Mouse (Mus musculus) heart, embryonic 13.5 days (tissue): ENCODE results near the gene Pam16. TPM values are rescaled to one million over a fixed set of nuclear protein-coding genes. Genes with fewer than 3 reads are reported as not detected.

Source experiments
- ATAC-seq: fragments of 200-750 bp; cut with Nextera tagmentation; 2 replicates; pipeline ENCODE4 v1.8.0; 2017; ENCODE audit warnings: moderate TSS enrichment; ENCODE audit not compliant: insufficient number of reproducible peaks, low FRiP score, low TSS enrichment; ENCODE audit errors: extremely low read depth
- H3K27ac ChIP-seq: fragments of 300-500 bp; sonication (generic); replicated peaks from 2 replicates; pipeline ENCODE4 v1.5.1; 2015; ENCODE audit warnings: moderate library complexity, mild to moderate bottlenecking, inconsistent platforms
- H3K27me3 ChIP-seq: fragments of 300-500 bp; sonication (generic); replicated peaks from 2 replicates; pipeline ENCODE4 v1.6.1; 2015; ENCODE audit warnings: mild to moderate bottlenecking, inconsistent platforms
- H3K36me3 ChIP-seq: fragments of 300-500 bp; sonication (generic); 2 replicates; pipeline ENCODE4 v1.6.1; 2015; ENCODE audit warnings: mild to moderate bottlenecking, inconsistent platforms
- H3K4me1 ChIP-seq: fragments of 300-500 bp; sonication (generic); 2 replicates; pipeline ENCODE4 v1.6.1; 2015; ENCODE audit warnings: inconsistent platforms
- H3K4me2 ChIP-seq: fragments of 300-500 bp; sonication (generic); 2 replicates; pipeline ENCODE4 v1.6.1; 2015; ENCODE audit warnings: inconsistent platforms, mild to moderate bottlenecking, moderate library complexity
- H3K4me3 ChIP-seq: fragments of 300-500 bp; sonication (generic); 2 replicates; pipeline ENCODE4 v1.5.1; 2015; ENCODE audit warnings: moderate library complexity, mild to moderate bottlenecking, inconsistent platforms
- H3K9ac ChIP-seq: fragments of 300-500 bp; sonication (generic); 2 replicates; pipeline ENCODE4 v1.6.1; 2015; ENCODE audit warnings: inconsistent platforms, mild to moderate bottlenecking, moderate library complexity
- H3K9me3 ChIP-seq: fragments of 300-500 bp; sonication (generic); 2 replicates; pipeline ENCODE4 v1.6.1; 2016; ENCODE audit warnings: inconsistent platforms
- WGBS: fragments of 180-500 bp; shearing (Covaris S2); methylation state at CpG from one replicate; pipeline ENCODE4 v1.1.7; 2015; ENCODE audit warnings: mixed read lengths; 5-methylcytosine and 5-hydroxymethylcytosine counted together
- polyA plus RNA-seq: library from polyadenylated mRNA; unstranded; fragments of >200 nt; fragmentation: Nextera tagmentation; extraction: Ambion mirVana; gene quantifications from 2 replicates; pipeline ENCODE4 v1.2.1, GENCODE M21; 2015

Pam16 gene
- polyA plus RNA-seq, 1 experiment from 2014 or later, result 136 TPM

- Histone ChIP-seq H3K9ac (0 out of 2 replicates have a peak overlapping the region, but pooled peaks have one; percentile 13), H3K4me1 (peaks cover 49% of the 10 kb centered on the region), H3K9me3 (no peaks in the 10 kb centered on the region), H3K4me3 (no peak overlapping the region), H3K27me3 (no peaks in the 10 kb centered on the region), H3K4me2 (no peak overlapping the region), H3K27ac (no peak overlapping the region; the same call in 1 of the 2 replicates), H3K36me3 (peaks cover 51% of the 10 kb centered on the region)
- WGBS, result 78% methylated on average over 19 of the region's 19 CpGs
- ATAC-seq, result no peak
Observed at GRCm38 (mm10) chr16:4608532-4609059, 16.2 kb downstream of the Pam16 start.

GRCm38 (mm10) chr16:4607818-4608531 is 16.8 kb downstream of the Pam16 start:
- H3K36me3 ChIP-seq, result peaks cover 45% of the 10 kb centered on the region
- H3K4me3 ChIP-seq, result no peak overlapping the region
- peak overlapping the region; percentile 89 for H3K27ac ChIP-seq
- peak overlapping the region; percentile 68 for H3K9ac ChIP-seq
- no peak for ATAC-seq
- H3K27me3 ChIP-seq, result no peaks in the 10 kb centered on the region
- peaks cover 56% of the 10 kb centered on the region for H3K4me1 ChIP-seq
- peak overlapping the region; percentile 29; the same call in 1 of the 2 replicates for H3K4me2 ChIP-seq
- H3K9me3 ChIP-seq, result no peaks in the 10 kb centered on the region
- 46% methylated on average over 9 of the region's 9 CpGs for WGBS

DNA sequence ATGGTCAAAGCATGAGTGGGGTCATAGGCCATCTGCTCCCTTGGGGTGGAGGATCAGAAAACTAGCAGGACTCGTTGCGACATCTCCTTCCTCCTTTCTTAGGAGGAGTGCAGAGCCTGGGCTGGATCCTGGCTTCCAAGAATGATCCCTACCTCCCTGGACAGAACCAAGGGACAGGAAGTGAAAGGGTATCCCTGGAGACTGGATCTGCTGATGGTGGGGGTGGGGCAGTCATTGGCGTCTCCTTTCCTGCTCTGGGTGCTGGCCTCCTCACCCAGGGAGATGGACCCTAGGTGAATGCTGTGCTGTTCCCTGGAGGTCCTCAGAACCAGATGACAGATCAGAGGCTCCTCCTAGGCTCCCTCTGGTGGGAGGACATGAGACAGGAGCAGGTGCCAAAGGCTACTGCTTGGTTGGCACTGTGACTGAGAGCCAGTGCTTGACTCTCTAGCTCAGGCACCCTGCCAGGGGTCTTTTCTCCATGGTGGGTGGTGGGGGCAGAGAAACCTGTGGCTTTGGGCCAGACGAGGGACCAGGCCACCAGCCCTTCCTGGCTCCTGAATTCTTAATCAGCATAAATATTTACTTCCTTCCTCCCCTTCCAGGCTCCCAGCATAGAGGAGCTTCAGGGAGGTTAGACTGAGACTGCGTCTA is 18.2 kb downstream of the Pam16 start:
- no peak for ATAC-seq

GRCm38 (mm10) chr16:4605514-4606131 is 19.2 kb downstream of the Pam16 start:
- no peaks in the 10 kb centered on the region for H3K9me3 ChIP-seq
- H3K27me3 ChIP-seq, result no peaks in the 10 kb centered on the region
- H3K4me3 ChIP-seq, result no peak overlapping the region
- H3K4me2 ChIP-seq, result no peak overlapping the region
- ATAC-seq, result no peak
- 69% methylated on average over 13 of the region's 13 CpGs for WGBS
- H3K36me3 ChIP-seq, result peaks cover 21% of the 10 kb centered on the region
- peaks cover 79% of the 10 kb centered on the region for H3K4me1 ChIP-seq
- peak overlapping the region; percentile 68 for H3K9ac ChIP-seq
- H3K27ac ChIP-seq, result peak overlapping the region; percentile 89

More for the DNA sequence above, 18.2 kb downstream of the Pam16 start:
- Histone ChIP-seq H3K36me3 (peaks cover 31% of the 10 kb centered on the region), H3K4me2 (peak overlapping the region; percentile 29), H3K9ac (peak overlapping the region; percentile 68), H3K4me3 (no peak overlapping the region), H3K27ac (peak overlapping the region; percentile 89), H3K9me3 (no peaks in the 10 kb centered on the region), H3K27me3 (no peaks in the 10 kb centered on the region), H3K4me1 (peaks cover 70% of the 10 kb centered on the region)
- WGBS, result 15% methylated on average over 5 of the region's 5 CpGs

DNA sequence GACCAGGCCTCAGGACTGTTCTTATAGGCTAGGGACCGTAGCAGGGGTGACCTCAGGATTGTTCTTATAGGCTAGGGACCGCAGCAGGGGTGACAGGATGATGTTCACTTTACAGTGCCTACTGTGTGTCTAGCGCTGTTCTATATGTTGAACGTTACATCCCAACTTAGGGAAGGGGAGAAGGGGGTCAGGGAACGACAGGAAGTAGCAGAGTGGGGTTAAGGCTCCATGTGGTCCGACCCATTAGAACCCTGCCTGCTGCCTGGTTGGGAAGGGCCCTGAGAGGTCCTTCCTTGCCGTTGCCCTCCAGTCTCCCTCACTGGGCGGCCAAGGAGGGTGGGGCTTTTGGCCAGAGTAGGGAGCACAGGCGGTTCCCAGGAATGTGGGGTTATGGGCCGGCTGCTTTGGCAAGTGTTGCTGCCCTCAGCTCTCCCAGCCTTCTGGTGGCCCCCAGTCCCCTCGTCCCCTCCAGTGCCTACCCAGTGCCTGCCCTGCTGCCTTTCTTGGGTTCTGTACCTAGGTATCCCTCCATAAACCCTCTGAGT is 20.4 kb downstream of the Pam16 start:
- Histone ChIP-seq H3K4me1 (peaks cover 92% of the 10 kb centered on the region), H3K9ac (peak overlapping the region; percentile 68), H3K27me3 (no peaks in the 10 kb centered on the region), H3K9me3 (no peaks in the 10 kb centered on the region), H3K4me3 (no peak overlapping the region), H3K27ac (peak overlapping the region; percentile 89), H3K36me3 (peaks cover 10% of the 10 kb centered on the region), H3K4me2 (no peak overlapping the region)
- 57% methylated on average over 11 of the region's 11 CpGs for WGBS
- ATAC-seq, result no peak

DNA sequence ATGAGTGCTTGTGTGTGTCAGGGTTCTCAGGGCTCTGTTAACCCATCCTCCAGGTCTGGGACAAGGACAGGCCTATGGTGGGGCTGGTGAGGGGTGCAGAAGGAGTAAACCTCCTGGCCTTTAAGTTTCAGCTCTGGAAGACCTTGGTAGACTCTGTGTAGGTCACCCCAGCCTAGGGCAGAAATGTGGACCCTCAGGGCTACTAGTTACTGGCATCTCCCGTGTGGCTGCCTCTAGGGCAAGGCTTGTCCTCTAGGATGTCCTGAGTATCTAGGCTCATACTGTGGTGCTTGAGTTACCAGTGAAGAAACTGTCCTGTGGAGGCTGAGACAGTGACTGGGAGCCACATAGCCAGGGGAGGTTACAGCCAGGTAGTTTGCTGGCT is 21.3 kb downstream of the Pam16 start:
- no peak for ATAC-seq

GRCm38 (mm10) chr16:4602766-4603452 is 21.9 kb downstream of the Pam16 start:
- H3K4me2 ChIP-seq, result peak overlapping the region; percentile 49
- ATAC-seq, result no peak
- 17% methylated on average over 7 of the region's 7 CpGs for WGBS

More for the DNA sequence above, 21.3 kb downstream of the Pam16 start:
- Histone ChIP-seq H3K4me3 (no peak overlapping the region), H3K36me3 (peaks cover 2% of the 10 kb centered on the region; the same call in 1 of the 2 replicates), H3K4me1 (peaks cover 100% of the 10 kb centered on the region), H3K27me3 (no peaks in the 10 kb centered on the region), H3K9ac (peak overlapping the region; percentile 68), H3K4me2 (peak overlapping the region; percentile 49), H3K27ac (peak overlapping the region; percentile 89), H3K9me3 (no peaks in the 10 kb centered on the region)
- 44% methylated on average over 1 of the region's 1 CpGs for WGBS

DNA sequence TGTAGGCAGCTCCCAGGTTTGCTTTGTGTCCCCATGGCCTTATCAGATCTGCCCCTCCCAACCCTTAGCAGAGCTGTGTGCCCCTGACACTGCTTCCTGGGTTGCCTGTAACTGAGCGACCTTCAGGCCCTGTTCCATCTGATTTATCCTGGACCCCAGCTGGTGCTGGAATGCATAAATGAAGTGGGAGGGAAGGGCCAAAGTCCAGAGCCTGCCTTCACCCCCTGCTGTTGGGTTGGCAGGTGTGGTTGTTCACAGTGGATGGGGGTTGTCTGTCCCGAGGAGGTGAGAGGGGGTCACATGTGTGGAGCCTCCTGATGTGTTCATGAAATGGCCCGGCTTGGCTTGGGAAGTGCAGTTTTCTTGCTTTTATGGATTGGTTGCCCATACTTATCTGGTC is 22.6 kb downstream of the Pam16 start:
- Histone ChIP-seq H3K9ac (peak overlapping the region; percentile 68), H3K9me3 (no peaks in the 10 kb centered on the region), H3K27me3 (no peaks in the 10 kb centered on the region), H3K4me3 (no peak overlapping the region), H3K4me1 (peaks cover 100% of the 10 kb centered on the region), H3K4me2 (peak overlapping the region; percentile 49), H3K36me3 (no peaks in the 10 kb centered on the region), H3K27ac (peak overlapping the region; percentile 89)
- 15% methylated on average over 3 of the region's 3 CpGs for WGBS
- ATAC-seq, result no peak

More at GRCm38 (mm10) chr16:4602766-4603452, 21.9 kb downstream of the Pam16 start:
- Histone ChIP-seq H3K27ac (peak overlapping the region; percentile 89), H3K4me3 (no peak overlapping the region), H3K27me3 (no peaks in the 10 kb centered on the region), H3K36me3 (no peaks in the 10 kb centered on the region), H3K9ac (peak overlapping the region; percentile 68), H3K4me1 (peaks cover 100% of the 10 kb centered on the region), H3K9me3 (no peaks in the 10 kb centered on the region)

DNA sequence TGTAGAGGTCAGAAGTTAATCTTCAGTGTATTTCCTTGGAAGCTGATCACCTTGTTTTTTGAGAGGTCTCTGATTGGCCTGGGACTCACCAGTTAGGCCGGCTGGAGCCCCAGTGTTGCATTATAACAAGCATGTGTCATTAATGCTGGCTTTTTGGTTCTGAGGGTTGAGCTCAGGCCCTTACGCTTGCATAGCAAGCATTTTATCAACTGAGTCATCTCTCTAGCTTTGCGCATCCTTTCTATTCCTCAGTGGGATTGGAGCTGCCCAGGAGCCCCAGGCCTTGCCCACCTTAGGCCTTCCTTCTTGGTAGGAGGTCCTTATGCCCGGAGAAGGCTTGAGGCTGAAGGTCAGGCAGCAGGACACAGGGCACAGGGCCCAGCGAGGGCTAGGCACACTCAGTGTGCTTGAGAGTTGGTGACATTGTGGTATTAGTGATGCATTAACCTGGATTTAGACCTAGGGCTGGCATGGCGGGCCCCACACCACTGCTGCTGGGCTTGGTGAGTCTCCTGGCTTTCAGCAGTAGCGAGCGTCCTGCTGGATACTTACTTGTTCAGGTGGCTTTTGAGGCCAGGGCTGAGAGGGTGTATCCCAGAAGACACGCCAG is 24.0 kb downstream of the Pam16 start:
- Histone ChIP-seq H3K9me3 (no peaks in the 10 kb centered on the region), H3K36me3 (no peaks in the 10 kb centered on the region), H3K27me3 (no peaks in the 10 kb centered on the region), H3K4me3 (no peak overlapping the region), H3K27ac (peak overlapping the region; percentile 89), H3K9ac (peak overlapping the region; percentile 8; the same call in 1 of the 2 replicates), H3K4me2 (no peak overlapping the region), H3K4me1 (peaks cover 100% of the 10 kb centered on the region)
- ATAC-seq, result no peak
- 56% methylated on average over 9 of the region's 9 CpGs for WGBS

DNA sequence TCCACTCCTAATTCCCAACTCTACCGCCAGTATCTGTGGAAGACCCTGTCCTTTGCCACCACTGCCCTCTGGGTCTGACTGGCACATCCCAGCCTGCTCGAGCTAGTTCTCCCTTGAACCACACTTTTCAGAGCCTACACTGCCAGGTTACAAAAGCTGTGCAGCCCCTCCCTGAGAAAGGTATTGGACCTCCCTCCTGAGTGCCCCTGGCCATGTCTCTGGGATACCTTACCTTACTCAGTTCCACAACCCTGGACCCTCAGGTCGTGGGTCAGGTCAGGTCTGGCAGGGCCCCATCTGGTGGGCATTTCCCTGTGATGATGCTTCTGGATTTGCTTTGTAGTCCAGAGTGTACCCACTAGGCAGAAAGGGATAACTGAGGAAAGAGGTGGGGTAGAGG is 25.2 kb downstream of the Pam16 start:
- H3K4me2 ChIP-seq, result no peak overlapping the region
- no peaks in the 10 kb centered on the region for H3K36me3 ChIP-seq
- ATAC-seq, result no peak
- H3K9ac ChIP-seq, result no peak overlapping the region
- WGBS, result 70% methylated on average over 3 of the region's 3 CpGs
- H3K27me3 ChIP-seq, result no peaks in the 10 kb centered on the region
- H3K27ac ChIP-seq, result peak overlapping the region; percentile 89
- H3K9me3 ChIP-seq, result no peaks in the 10 kb centered on the region
- H3K4me1 ChIP-seq, result peaks cover 94% of the 10 kb centered on the region
- no peak overlapping the region for H3K4me3 ChIP-seq
